Mouse (Mus musculus) E14TG2a.4 (cell line): ENCODE results near the gene Ndufa7.

Source experiments
- CTCF ChIP-seq: conservative IDR thresholded peaks from 2 replicates; pipeline ENCODE4 v1.5.1; 2014; ENCODE audit warnings: low read length
- POU5F1 ChIP-seq: IDR thresholded peaks from 2 replicates; pipeline ENCODE4 v1.6.1; 2014; ENCODE audit warnings: low read length, borderline replicate concordance

- no peak for TF ChIP-seq CTCF
- no peak for TF ChIP-seq POU5F1
These were observed 49.7 kb upstream of the Ndufa7 start for GRCm38 (mm10) chr17:33774573-33775155.
